Mouse (Mus musculus): ENCODE data around the gene Nes.

Gene Nes

GRCm38 (mm10) chr3:87970939-87971488, at the start of gene Nes:
TSS of gene Nes (plus strand) at chr3:87971078.
- no peak for DNase-seq (ENCODE audit: low read depth, low spot score)

- no peak for DNase-seq (ENCODE audit: low read depth, low spot score)
Measured at GRCm38 (mm10) chr3:87924996-87925395, 45.9 kb upstream of the Nes start.

- no peak for DNase-seq (ENCODE audit: low read depth, low spot score)
Measured at GRCm38 (mm10) chr3:87927452-87927851, 43.4 kb upstream of the Nes start.

GRCm38 (mm10) chr3:87929341-87930077, 41.4 kb upstream of the Nes start:
- no peak for DNase-seq (ENCODE audit: low read depth, low spot score)

GRCm38 (mm10) chr3:87930078-87930795, 40.6 kb upstream of the Nes start, which contains the start of the genes Isg20l2 and Rrnad1:
TSS of gene Isg20l2 (plus strand) at chr3:87930314.
TSS of gene Rrnad1 (minus strand) at chr3:87930717.
- peak; percentile 100 for DNase-seq (ENCODE audit: low read depth, low spot score)

- DNase-seq (ENCODE audit: low read depth, low spot score): no peak
Measured at GRCm38 (mm10) chr3:87934026-87934425, 36.9 kb upstream of the Nes start.

- DNase-seq (ENCODE audit: low read depth, low spot score): no peak
Measured at GRCm38 (mm10) chr3:87934501-87934900, 36.4 kb upstream of the Nes start.

GRCm38 (mm10) chr3:87935201-87935600, 35.7 kb upstream of the Nes start:
- DNase-seq (ENCODE audit: low read depth, low spot score): no peak

- peak; percentile 88 for DNase-seq (ENCODE audit: low read depth, low spot score)
Measured at GRCm38 (mm10) chr3:87935776-87936175, 35.1 kb upstream of the Nes start.

- no peak for DNase-seq (ENCODE audit: low read depth, low spot score)
Measured at GRCm38 (mm10) chr3:87940611-87941010, 30.3 kb upstream of the Nes start.

GRCm38 (mm10) chr3:87942471-87942870, 28.4 kb upstream of the Nes start:
- DNase-seq (ENCODE audit: low read depth, low spot score): no peak

GRCm38 (mm10) chr3:87943586-87943985, 27.3 kb upstream of the Nes start:
- DNase-seq (ENCODE audit: low read depth, low spot score): no peak

GRCm38 (mm10) chr3:87944838-87945600, 25.9 kb upstream of the Nes start:
- no peak for DNase-seq (ENCODE audit: low read depth, low spot score)

- DNase-seq (ENCODE audit: low read depth, low spot score): no peak
Measured at GRCm38 (mm10) chr3:87945781-87946540, 24.9 kb upstream of the Nes start.

- DNase-seq (ENCODE audit: low read depth, low spot score): no peak
Measured at GRCm38 (mm10) chr3:87946541-87946860, 24.4 kb upstream of the Nes start.

- peak; percentile 57 for DNase-seq (ENCODE audit: low read depth, low spot score)
Measured at GRCm38 (mm10) chr3:87947056-87947810, 23.6 kb upstream of the Nes start.

- DNase-seq (ENCODE audit: low read depth, low spot score): no peak
Measured at GRCm38 (mm10) chr3:87947811-87948199, 23.1 kb upstream of the Nes start.

GRCm38 (mm10) chr3:87948378-87949265, 22.3 kb upstream of the Nes start, which contains the start of gene Crabp2:
TSS of gene Crabp2 (plus strand) at chr3:87948666.
- peak; percentile 34 for DNase-seq (ENCODE audit: low read depth, low spot score)

GRCm38 (mm10) chr3:87949266-87949954, 21.5 kb upstream of the Nes start:
- DNase-seq (ENCODE audit: low read depth, low spot score): no peak
